ENCODE assay signal across 13 mouse cellular contexts in genomic region chr16:95401869-95402268, GRCm38 (mm10).
A peak's percentile ranks its signal among the peaks of the same experiment; 100 is the strongest.
DNase-seq lines count a peak whose midpoint lies in the region; ATAC-seq lines count a peak whose summit lies in the region.
"Had no signal": no experiment of that assay in that cellular context is flagged by ENCODE, and none has a peak within 500 bp of the region (broad histone marks: within the 10 kb centered on the region; RNA-seq: fewer than 3 reads in every experiment).

No protein-coding gene starts in this region.

- ATAC-seq in common myeloid progenitor, adult 5-6 weeks (replicated peaks; ENCODE audit: low read depth, poor library complexity, severe bottlenecking), result peak; percentile 36; the same call in 1 of the 2 replicates

- peak; percentile 20 for DNase-seq in heart, adult 8-10 months (ENCODE audit: low spot score)
- DNase-seq in heart, postnatal 4 days, result no peak
- DNase-seq in brain, adult 2 months (ENCODE audit: low read depth, low spot score), result peak; percentile 78
- DNase-seq in cerebellum, adult 11-12 months, result peak; percentile 44
- no peak for DNase-seq in kidney, adult 9 months
- no peak for DNase-seq in right cerebral cortex, postnatal 10 days (ENCODE audit: low spot score in 2 of 2)
- no peak for DNase-seq in lung, postnatal 36 days
- DNase-seq: embryo, embryonic 11 days; heart, postnatal 14 days; lung, embryonic 14.5 days; right cerebral cortex, postnatal 4 days; thymus, postnatal 4 days had no signal

Comparison
In these comparisons a context has a peak if more than half of its experiments do, and no peak if none do; other contexts are left out.
1. DNase-seq: peak in heart, adult 8-10 months (single experiment), brain, adult 2 months (single experiment) and cerebellum, adult 11-12 months (single experiment); none in heart, postnatal 4 days (single experiment), kidney, adult 9 months (single experiment), right cerebral cortex, postnatal 10 days (0 of 2) and lung, postnatal 36 days (single experiment).